Mouse (Mus musculus): ENCODE data around the gene Btbd9. TPM values are rescaled to one million over a fixed set of nuclear protein-coding genes. Genes with fewer than 3 reads are reported as not detected.

The Btbd9 gene
- 40.5 TPM for polyA plus RNA-seq (2015; fragmentation: Illumina TruSeq; extraction: RNeasy Lipid Tissue Mini Kit (QIAGEN cat#74804); ENCODE audit: low read depth, low replicate concordance)

GRCm38 (mm10) chr17:30575941-30576773, at the start of gene Btbd9:
TSS of gene Btbd9 (minus strand) at chr17:30576488.

DNA sequence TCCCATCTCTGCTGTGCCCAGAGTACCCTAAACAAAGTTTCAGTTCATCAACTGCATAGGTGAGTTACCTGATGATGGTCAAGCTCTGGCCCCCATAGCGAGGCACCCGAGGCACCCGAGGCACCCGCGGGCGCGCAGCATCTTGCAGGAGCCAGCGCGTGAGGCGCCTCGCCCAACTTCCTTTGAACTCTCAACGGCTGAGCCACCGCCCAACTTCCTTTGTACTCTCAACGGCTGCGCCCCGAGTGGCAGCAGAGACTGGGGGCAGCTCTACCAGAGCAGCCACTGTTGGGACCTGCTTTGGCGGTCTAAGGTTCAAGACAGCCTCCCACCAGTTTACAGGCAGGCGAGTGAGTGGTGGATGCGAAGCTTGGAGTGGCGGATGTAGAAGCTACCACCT, 47.8 kb upstream of the Btbd9 start, which contains the start of gene Dnah8:
Gene Dnah8 (plus strand): TSS at position 223 of the 400 bp plus-strand sequence.

Other genes with a start within 250 kb of the Btbd9 start
- 0.58 TPM for gene Dnah8, start 47.9 kb upstream of the Btbd9 start, polyA plus RNA-seq (2015; fragmentation: Illumina TruSeq; extraction: RNeasy Lipid Tissue Mini Kit (QIAGEN cat#74804); ENCODE audit: low read depth, low replicate concordance)
- gene Glo1, start 50.4 kb upstream of the Btbd9 start, polyA plus RNA-seq (2015; fragmentation: Illumina TruSeq; extraction: RNeasy Lipid Tissue Mini Kit (QIAGEN cat#74804); ENCODE audit: low read depth, low replicate concordance): 174 TPM

Measured in brain, adult 10 weeks (tissue).